Mouse (Mus musculus) CD4-positive, CD25-positive, alpha-beta regulatory T cell, adult 2 months (primary cell): ENCODE results near the gene Slk.

Source experiments
- DNase-seq: peaks from one replicate; pipeline ENCODE4 v3.0.0-alpha.2; 2012; ENCODE audit warnings: low read depth, low spot score

Gene Slk

DNA sequence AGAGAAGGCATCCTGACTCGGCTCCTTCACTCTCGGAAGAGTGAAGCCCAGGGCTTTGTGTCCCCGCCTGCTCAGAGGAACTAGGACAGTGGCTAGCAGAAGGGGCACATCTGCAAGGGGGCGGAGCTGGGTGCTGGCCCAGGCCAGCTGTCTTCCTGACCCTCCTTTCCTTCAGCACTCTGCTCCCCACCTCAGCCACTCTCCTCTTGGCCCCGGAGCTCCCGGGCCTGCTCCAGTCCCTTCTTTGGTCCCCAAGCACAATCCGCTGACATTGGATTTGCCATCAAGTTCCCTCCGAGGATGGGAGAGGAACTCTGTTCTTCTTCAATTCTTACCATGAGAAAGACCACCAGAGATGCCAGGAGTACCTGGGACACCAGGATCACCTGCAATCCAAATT is 72.8 kb downstream of the Slk start:
- DNase-seq = no peak

DNA sequence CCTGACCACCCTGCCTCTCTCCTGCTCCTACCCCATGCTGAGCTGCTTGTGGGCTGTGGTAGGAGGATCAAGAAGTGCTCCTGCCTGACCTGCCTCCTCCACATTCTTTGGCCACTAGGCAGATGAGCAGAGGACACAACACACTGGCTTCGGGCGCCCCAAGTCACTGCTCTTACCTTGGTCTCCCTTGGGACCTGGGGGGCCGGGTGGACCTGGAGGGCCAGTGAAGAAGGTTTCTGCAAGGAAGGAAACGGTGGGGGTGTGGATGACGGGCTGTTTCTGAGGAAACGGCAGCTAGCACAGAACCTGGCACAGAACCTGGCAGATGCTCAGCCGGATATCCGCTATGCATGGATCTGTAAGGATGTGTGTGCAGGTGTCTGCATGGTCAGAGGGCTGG is 73.7 kb downstream of the Slk start:
- no peak for DNase-seq

DNA sequence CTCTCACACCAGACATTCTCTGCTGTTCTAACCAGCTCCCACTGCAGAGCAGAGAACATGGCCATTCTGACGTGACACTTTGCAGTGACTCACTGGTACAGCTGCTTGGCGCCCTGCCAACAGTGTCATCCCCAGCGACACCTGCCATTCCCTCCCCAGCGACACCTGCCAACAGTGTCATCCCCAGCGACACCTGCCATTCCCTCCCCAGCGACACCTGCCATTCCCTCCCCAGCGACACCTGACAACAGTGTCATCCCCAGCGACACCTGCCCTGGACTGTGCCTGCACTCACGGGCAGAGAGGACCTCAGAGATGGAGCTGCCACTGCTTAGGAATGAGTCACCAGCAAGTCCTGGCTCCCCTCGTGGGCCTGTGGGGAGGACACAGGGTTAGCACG is 75.4 kb downstream of the Slk start:
- peak; percentile 9 for DNase-seq

DNA sequence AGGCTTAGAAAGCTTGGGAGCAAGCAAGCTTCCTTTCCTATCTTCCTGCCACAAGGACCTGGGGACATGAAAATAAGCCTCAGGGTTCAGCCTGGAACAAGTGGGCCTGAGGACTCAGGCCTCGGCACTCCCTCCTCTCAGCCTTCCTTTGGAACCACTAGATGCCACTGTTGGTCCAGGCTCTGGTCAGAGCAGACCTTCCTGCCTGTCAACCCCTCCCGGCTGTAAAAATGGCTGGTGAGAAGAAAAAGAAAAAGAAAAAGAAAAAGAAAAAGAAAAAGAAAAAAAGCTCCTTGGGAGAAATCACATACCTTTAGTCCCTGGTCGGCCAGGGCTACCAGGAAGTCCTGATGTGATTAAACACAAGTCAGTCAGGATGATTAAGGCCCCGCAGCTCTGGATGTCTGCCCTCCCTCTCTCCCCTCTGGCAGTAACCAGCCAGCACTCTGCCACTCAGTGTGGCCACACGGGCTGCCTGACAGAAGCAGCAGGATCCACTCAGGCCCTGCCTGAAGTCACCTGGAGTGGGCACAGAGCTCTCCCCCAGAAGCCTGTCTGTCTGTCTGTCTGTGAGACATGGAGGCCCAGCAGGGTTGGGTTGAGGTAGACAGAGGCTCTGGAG is 79.5 kb downstream of the Slk start:
- DNase-seq = peak; percentile 63

DNA sequence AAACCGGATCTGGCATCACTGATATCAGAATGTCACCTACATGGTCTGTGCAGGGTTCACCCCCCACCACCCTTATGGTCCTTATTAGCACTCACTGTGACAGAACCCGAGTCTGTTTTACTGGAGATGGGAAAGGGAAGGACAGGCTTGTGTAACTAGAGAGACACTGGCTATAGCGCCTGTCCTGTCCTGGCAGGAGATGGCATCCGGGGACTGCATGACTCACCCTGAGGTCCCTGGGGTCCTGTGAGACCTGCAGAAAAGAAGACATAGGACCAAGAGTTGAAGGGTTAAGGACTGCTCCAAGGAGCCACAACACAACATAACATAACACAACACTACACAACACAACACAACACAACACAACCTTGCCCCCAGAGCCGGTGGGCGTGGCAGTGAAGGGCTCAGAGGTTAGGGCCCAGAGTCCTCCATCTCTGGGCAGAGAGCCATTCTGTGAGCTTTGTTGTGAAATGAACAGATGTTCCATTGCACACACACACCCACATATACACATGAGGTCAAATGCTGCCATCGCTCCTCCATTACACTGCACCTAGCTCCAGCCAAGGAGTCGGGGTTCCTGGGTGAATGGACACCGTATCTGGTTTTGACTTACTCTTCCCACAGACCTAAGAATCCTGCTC is 80.4 kb downstream of the Slk start:
- DNase-seq = no peak

DNA sequence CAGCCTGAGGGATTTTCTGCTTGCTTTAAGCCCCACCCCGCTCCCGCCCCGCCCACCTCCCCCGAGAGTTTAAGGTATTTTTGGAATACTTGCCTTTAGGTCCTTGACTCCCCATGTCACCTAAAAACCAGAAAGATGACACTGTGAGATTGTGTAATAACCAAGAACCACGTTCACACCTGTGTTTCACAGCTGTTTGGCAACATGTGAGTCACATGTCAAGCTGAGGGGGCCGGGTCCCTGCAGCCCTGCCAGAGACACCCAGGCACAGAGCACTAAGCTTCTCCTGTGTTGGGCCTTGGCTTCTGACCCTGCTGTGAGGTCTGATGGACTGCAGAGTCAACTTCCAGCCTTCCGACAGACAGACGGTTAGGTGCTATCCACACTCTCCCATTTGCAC is 88.1 kb downstream of the Slk start:
- DNase-seq = no peak

DNA sequence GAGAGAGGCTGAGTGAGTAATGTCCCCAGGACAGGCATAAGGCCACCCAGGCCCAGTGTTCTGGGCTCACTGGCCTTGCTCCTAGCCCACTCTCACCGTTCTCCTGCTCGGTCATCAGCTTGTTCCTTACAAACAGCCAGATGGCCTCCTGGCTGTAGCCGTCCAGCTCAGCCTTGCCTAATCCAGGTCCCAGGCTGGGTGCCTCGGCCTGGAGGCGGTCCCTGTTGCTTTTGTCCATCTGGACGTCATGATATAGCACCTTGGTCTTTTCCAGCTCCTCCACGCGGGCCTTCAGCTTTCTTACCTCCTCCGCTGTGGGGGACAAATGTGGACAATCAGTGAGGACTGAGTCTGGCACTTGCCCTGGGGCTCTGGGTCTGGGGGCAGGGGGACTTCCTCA is 88.9 kb downstream of the Slk start:
- no peak for DNase-seq

DNA sequence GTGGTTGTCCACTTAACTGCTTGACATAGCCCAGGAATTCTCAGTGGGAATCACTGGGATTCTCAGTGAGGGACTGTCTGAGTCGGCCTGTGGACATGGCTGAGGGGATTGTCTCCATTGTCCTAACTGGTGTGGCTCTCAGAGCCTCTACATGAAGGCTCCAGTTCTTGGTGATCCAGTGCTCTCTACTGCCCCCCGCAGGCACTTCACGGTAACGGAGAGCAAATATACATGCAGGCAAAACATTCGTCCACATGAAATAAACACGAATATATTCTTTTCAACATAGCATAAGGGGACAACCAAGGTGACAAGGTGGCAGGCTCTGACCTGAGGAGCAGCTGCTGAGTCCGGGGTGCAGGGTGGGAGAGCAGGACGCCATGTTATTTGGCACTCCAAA is 94.9 kb downstream of the Slk start:
- peak; percentile 60 for DNase-seq

DNA sequence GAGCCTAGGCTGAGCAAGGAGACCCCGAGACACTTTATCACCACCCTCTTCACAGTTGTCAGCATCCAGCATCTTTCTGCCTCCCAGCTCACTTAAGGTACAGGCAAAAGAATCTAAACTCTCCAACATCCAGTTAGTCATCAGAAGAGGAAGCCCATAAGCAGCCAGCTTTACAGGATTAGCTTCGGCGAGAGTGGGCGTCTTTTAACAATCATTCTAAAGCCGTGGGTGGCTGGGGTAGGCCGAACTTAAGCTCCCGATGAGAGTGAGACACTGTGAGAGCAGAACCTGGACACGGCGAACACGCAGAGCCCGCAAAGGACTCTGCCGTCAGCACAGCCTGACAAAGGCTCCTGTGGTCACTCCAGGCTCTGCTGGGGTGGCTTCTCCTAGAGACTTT is 99.2 kb downstream of the Slk start:
- no peak for DNase-seq

DNA sequence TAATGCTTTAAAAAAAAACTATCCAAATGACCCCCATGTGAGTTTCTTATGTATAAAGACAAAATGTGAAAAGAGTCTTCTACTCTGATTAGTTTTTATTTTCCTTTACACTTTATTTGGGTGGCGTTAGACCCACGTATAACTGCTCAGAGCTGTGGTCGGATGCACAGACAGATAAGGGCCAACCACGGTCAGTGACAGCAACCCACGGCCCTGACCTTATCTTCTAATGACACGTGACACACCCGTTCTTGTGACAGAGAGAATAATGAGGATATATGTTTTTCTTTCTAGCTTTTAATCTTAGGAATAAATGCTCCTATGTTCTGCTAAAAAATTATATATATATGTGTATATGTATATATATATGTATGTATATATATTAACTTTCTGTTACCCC is 110.1 kb downstream of the Slk start:
- DNase-seq = no peak

DNA sequence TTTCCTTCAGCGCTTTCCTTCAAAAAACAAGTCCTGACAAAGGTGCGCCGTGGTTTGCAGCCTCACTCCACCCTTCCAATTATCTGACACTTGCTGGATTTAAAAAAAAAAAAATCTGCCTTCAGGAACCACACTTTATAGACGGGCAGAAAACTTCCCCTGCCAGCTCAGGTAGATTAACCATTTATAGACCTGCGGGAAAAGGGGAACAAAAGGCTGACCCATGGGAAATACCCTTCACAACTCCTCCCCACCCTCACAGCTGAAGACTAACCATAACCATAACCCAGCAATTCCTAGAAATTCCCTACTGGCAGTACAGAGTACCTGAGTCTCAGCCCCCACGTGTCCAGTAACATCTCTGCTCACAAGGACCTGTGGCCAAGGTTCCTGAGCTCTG is 112.5 kb downstream of the Slk start, which contains the start of gene Col17a1:
Gene Col17a1, minus strand, starts transcription at position 101 of the 400 bp plus-strand sequence.
- no peak for DNase-seq
